Mouse (Mus musculus): Measurements from ENCODE around the gene Dok5.

The Dok5 gene

DNA sequence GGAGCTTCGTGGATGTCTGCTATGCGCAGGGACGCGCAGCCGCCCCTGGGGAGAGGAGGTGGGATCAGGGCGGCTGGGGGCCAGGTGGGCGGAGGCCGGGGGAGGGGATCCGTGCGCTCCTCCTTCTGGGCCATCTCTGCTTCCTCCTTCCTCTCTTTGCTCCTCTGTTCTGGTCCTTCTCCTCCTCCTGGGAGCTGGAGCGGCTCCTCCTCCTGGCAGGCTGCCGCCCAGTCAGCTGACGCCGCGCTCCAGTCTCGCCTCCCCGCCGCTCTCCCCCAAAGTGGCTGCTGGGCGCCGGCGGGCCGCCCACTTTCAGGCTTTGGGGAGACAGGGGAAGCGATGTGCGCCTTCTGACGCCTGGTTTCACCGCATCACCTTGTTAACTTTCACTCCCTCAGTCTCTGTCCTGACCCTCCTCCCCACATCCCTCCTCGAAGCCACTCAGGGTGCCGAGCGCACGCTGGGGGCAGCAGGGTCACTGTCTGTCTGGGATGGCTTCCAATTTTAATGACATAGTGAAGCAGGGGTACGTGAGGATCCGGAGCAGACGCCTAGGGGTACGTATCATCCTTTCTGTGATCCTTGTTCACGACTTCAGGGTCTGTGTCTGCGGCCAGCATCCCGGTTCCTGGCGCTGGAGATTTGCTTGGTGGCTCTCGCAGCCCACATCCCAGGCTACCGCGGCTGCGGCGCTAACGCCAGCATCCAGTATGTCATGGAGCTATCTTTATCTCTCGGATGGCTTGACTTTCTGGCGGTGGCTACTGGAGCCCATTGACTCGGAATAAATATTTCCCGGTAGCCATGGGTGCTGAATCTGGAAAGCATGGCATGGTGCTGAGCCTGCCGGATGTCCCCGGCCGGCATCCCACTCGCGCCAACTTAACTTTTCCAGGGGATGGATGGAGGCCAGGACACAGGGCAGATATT, at the start of gene Dok5:
TSS of gene Dok5 (plus strand) at position 176 of the 930 bp plus-strand sequence.
- in situ Hi-C loops (cut with MboI, MseI): no loop called here

DNA sequence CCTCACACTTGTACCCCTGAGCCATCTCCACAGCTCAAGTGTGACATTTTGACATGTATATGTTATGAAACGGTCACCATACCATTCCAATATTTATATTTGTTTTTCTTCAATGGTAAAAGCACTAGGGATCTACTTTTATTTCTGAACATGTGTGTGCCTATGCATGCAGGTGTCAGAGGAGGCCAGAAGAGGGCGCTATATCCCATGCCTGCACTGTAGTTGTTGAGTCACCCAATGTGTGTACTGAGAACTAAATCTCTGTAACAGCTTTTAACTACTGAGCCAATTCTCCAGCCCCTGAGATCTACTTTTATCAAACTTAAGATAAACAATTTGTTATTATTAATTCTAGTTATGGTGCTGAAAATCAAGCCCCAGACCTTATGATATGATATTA, 48.2 kb upstream of the Dok5 start:
- in situ Hi-C loops (cut with MboI, MseI): no loop called here

DNA sequence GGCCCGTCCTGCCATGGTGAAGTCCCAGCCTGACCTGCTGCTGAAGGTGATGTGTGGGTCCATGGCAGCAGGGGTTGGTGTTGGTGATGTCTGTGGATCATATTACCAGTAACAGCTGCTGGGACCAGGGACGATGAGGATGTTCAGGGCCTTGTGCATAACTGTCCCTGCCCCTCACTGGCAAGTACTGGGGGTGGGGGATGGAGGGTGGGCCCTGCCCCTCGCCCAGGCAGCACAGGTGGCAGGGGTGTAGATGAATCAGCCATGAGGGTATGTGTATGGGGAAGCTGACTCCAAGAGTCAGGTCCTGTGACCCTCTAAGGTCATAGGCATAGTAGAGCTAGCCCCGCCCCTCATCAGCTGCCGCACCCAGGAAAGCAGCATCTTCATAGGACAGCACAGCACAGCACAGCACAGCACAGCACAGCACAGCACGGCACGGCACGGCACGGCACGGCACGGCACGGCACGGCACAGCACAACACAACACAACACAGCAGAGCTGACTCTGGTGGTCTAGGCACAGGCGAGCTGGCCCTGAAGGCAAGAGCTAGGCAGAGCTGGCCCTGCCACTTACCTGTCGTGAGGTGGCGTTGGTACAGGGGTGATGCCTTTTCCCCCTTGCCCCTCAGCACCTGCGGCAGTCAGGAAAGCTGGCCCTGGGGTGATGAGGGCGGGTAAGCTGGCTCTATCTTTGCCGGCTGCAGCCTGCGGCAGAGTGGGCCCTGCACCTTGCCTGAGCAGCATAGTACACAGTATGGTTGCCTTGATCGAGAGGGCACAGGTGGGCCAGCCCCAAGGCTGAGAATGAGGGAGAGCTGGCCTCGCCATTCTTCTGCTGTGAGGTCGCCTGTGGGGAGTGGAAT, 36.3 kb upstream of the Dok5 start:
- in situ Hi-C loops (cut with MboI, MseI): no loop called here

DNA sequence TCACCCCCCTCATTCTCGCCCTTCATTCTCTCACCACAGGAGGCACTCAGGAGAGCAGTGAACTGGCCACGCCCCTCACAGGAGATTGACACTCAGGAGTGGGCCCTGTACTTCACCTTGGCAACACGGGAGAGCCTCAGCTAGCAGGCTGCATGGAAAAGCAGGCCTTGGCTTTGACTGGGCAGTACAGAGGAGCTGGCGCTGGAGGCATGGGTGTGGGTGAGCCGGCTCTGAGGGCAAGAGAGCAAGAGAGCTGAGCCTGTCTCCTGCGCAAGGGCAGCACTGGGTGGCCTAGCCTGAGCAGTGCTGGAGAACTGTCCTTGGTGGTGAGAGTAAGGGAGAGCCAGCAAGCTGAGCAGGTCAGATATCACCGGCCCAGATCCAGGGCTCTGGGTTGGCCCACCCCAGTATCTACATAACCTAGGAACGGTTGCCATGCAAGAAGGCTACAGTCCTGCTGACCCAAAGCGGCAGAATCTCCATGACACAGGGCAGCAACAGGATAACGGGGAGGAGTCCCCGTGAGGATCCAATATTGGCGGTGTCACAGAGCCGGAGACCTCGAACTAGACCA, 35.6 kb upstream of the Dok5 start:
- in situ Hi-C loops (cut with MboI, MseI): no loop called here

DNA sequence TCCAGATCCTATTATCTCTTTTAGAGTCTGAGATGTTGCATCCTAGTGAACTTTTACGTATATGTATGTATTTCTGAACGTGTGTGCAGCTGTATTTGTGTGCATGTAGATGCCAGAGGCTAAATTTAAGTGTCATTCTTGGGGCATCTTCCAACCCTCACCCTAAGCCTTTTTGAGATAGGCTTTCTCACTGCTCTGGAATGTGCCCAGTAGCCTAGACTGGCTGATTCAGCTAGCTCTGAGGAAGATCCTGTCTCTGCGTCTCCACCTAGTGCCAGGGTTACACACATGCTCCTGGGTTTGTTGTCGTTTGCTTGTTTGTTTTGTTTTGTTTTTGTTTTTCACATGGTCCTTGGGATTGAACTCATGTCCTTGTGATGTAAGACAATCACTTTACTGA, 31.1 kb upstream of the Dok5 start:
- in situ Hi-C loops (cut with MboI, MseI): no loop called here

DNA sequence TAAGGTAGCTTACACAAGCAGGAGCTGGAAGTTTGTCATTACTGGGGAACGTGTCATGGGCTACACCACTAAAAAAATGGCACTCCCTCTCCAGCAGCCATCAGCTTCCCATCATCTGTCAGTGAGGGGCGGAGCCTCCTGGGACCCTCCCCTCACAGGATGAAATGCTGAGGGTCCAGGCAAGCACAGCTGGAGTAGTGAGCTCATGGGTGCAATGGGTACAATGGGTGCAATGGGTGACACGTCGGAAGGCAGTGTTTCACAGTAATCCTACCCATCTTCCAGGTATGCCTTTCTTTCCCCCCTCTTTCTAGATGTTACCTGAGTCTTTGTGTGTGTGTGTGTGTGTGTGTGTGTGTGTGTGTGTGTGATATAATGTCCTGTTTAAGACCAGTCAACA, 25.1 kb upstream of the Dok5 start:
- in situ Hi-C loops (cut with MboI, MseI): no loop called here

DNA sequence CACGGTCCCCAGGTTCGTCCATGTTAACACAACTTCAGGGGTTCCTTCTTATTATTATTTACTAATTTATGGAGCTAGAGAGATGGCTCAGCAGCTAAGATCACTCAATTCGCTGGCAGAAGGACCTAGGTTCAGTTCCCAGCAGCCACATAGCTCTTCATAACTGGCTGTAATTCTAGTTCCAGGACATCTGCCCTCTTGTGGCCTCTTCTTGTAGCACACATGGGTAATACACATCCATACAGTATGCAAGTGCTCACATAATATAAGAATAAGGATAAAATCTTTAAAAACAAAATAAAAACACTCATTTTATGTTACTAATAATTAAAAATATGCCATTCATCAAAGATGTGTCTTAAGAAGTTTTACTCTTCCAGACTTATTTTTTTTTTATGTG, 23.9 kb upstream of the Dok5 start:
- in situ Hi-C loops (cut with MboI, MseI): no loop called here

DNA sequence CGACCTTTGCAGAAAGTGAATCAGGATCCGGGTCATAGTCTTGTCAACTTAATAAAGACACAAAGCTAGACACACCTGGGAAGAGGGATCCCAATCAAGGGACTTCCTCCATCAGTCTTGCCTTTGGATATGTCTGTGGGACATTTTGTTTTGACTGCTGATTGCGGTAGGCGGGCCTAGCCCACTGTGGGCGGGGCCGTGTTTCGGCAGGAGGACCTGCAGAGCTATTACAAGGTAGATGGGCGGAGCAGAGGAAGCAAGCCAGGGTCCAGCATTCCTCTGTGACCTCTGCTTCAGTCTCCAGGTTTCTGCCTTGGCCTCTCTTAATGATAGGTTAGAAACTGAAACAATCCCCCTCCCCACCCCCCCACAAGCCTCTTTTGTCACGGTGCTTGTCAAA, 22.7 kb upstream of the Dok5 start:
- in situ Hi-C loops (cut with MboI, MseI): no loop called here

DNA sequence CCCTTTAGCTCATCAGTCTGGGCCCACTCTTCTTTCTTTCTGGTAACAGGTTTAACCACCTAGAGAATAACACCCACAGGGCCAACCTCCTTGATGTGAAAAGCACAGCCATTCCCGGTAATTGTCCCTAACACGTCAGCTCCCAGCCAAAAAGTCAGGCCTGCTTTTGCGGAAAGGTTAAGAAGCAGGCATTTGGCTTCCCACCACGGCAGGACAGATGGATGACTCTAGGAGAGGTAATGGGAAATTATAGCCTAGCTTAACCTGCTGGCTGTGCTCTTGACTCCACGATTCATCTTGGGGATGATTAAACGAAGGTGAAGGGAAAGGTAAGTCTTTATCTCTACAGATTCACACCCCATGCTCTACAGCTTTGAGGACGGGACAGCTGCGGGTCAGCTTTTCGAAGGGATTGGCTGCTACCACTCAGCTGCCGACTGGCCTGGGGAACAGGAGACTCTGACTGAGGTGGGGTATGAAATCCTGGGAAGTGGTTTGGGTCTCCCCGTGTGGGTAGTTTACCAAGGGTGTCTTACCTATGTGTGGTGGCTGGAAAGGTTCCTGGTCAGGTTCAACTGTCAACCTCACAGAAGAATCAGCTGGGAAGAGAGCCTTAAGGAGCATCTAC, 18.8 kb upstream of the Dok5 start:
- in situ Hi-C loops (cut with MboI, MseI): no loop called here

DNA sequence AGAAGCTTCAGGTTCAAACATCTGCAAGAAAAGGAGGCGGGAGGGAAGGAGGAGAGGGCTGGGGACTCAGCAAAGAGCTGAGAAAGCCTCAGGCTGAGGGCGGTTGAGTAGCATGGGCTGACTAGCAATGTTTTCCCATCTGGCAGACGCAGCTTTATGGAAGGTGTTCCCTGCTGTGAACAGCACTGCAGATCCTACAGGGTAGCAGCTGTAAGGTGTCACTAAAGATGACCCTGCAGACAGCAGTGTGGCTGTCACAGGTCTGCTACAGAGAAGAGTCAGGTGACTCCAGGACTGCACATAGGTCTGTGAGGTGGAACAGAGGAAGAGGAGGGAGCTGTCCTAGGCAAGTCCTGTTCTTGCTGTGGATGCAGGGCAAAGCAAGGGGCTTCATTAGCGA, 11.2 kb upstream of the Dok5 start:
- in situ Hi-C loops (cut with MboI, MseI): no loop called here

DNA sequence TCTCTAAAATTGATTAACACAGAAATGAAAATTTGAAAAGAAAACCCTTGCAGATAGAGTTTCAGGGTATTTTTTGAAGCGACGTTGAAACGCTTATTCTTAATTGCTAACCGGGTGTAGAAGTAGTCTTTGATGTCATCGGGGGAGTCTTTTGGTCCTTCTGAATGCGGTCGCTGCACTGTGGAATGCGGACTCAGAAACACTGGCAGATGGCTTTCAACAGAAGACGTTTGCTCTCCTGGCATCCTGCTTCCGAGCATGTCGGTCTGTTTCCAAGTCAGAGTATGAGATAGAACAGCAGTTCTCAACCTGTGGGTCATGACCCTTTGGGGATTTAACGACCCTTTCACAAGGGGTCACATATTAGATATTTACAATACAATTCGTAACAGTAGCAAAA, 7.5 kb upstream of the Dok5 start:
- in situ Hi-C loops (cut with MboI, MseI): no loop called here

DNA sequence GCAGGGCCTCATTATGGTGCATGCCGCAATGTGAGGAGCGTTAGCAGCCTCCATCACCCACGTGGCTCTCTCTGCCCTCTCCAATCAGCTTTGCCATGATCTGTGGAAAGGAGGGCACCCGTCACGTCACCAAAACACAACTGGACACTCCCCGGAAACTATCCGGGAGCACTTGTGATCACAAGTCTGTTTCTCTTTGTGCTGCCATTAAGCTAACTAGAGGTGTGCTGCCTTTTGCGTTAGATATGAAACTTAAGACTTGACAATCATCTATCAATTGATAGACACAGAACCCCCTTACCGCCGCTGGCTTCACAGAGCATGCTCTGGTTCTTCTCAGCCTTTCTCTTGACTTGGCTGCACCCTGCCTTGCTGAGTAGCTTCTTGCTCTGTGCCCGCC, 6.9 kb upstream of the Dok5 start:
- in situ Hi-C loops (cut with MboI, MseI): no loop called here

DNA sequence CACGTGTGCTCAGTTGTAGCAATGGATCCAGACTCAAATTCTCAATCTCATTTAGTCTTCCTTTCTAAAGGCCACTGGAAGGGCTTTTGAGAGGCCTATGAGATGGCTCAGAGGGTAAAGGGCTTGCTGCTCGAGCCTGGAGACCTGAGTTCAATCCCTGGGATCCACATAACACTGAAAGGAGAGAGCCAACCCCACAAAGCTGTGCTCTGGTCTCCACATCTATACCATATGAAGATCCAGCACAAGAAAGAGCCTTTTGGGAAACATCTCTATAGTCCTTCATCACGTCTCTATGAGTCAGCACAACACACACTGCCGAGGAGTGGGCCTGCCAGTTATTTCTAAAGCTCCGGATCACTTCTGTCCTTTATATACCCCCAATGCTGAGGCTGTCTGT, 5.8 kb upstream of the Dok5 start:
- in situ Hi-C loops (cut with MboI, MseI): no loop called here

DNA sequence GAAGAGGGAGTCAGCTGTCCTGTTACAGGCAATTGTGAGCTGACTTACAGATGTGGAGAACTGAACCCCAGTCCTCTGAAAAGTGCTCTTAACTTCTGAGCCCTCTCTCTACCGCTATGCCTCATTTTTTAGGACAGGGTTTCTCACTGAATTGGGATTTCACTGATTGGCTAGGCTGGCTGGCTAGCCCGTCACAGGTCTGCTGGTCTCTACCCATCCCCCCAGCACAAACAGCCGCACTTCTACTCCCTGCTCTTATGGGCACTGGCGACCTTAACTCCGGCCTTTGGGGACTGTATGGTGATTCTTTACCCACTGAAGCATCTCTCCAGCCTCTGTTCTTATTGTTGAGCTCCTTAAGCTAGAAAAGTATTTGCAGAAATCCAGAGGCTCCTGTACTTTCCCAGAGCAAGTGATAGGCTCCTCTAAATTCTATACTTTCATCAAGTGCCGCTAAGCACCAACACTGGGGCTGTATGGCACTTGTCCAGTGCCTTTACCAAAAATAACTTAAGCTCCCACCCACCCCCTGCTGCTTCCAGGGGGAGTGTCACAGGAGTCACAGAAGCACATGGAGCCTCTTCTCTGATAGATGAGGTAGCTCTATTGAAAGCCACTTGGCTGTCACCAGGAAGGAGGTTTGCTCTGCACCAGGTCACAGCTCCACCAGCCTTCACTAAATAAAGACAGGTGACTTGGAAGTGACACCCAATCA, 4.5 kb upstream of the Dok5 start:
- in situ Hi-C loops (cut with MboI, MseI): no loop called here

DNA sequence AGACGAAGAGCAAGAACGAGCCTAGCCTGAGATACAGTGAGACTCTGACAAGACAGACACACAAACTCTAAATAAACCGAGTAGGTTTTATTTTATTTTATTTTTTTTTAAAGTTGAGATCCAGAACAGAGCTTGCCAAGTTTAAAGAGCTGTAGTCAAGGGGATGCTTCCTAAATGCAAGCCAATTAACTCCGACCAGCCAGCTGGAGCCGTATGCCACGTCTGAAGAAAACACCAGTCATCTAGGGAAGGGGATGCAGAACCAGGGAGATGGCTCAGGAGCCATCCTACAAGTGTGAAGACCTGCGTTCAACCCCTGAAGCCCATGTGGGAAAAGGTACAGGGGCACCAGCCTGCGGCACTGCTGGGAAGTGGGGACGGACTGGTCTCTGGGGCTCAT, 2.7 kb upstream of the Dok5 start:
- in situ Hi-C loops (cut with MboI, MseI): no loop called here

DNA sequence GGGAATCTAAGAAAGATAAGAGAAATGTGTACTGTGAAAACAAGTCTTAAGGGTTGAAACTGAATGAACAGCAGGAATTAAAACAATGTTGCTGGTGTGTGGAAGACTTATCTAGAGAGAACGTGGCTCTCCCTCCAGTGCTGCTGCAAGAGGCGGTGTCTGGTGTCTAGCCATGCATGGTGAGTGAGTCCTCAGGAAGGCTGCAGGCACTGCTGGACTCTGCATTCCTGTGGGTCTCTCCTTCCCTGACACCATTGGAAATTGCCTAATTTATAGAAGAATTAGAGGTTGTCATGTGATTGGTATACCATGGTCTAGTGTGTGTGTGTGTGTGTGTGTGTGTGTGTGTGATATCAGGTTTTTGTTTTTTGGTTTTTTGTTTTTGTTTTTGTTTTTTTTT, 1.9 kb upstream of the Dok5 start:
- in situ Hi-C loops (cut with MboI, MseI): no loop called here

DNA sequence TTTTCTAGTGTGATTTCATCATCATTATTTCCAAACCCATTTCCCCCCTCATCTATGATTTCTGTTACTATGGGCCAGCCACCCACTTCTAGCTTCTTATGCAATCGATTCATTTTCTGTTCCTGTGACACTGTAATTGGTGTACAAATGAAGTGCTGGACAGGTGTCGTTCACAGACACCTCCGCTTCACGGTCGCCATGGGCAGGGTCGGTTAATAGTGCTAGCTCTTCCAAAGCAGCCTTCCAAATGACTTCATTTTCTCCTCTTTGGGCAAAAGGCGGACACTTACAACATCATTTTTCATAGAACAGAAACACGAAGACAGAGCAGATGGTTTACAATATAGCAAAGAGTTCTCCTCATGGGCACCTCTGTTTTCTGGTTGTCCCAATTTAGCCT, 1.5 kb upstream of the Dok5 start:
- in situ Hi-C loops (cut with MboI, MseI): no loop called here

DNA sequence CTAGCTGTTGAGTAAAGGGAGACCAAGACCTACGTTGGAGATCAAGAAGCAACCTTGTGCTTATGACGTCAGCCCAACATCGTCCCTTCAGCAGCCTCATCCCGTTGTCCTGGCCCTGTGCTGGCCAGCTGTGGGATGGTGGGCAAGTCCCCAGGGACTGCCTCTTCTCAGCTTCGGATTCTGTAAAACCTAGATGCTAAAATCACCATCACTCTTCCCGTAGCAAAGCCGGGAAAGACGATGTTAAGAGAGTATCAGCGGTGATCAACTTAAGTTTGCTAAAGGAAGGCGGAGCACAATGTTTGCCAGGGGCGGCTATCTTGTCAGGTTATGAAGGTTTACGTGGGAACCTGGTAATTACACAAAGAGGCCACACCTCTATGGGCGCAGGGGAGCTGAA, 826 bp upstream of the Dok5 start:
- in situ Hi-C loops (cut with MboI, MseI): no loop called here

DNA sequence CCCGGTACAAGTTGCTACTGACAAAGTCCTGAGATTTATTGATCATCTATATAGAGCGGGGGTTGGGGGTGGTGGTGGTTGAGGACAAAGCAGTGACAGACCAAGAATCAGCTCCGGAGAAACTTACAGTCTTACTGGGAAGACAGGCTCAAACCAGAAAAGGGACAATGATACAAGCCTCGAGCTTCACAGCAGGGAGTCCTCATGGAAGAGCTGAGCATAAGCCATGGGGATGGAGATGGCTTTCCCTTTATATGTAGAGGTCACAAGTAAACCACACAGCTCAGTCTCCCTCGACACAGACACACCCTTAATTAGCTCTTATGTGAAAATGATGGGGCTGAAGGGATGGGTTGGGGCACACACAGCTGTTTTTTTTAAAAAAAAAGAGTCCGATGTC, 402 bp upstream of the Dok5 start:
- in situ Hi-C loops (cut with MboI, MseI): no loop called here

DNA sequence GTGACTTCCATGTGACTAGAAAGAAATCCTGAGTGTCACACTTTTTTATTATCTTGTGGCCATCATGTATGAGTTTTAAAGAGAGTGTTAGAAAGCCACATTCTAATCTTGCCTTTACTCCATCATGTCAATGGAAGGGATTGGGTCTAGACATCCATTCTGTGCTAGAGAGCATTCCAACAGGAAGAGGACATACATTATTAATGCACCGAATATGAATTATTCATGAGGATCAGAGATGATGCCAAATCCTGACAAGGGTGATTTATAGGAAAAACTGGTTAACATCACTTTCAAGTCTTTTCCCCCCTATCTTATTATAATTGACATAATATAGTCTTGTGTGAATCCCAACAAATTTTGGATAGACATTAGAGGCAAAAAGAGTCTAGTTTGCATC, 2.1 kb downstream of the Dok5 start:
- in situ Hi-C loops (cut with MboI, MseI): no loop called here

DNA sequence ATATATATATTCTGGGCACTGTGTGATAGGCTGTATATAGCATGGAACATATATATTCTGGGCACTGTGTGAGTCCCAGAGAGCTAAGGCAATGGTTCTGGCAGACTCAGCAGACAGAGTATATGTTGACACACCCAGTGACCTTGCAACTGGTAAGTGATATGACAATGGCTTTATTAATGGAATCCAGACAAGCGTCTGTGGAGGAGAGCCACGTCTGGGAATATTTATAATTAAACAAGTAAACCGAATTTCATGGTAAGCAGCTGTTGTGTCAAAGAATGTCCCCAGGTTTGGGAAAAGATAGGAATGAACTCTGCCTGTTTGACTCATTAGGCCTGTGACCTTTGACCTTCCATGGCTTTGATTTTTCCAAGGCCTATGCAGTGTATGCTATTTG, 2.8 kb downstream of the Dok5 start:
- in situ Hi-C loops (cut with MboI, MseI): no loop called here
